Mouse (Mus musculus): ENCODE results near the gene Fos. TPM values are rescaled to one million over a fixed set of nuclear protein-coding genes. Genes with fewer than 3 reads are reported as not detected.

Gene Fos
- polyA plus RNA-seq, 1 experiment from 2014 or later: 2.0 TPM

DNA sequence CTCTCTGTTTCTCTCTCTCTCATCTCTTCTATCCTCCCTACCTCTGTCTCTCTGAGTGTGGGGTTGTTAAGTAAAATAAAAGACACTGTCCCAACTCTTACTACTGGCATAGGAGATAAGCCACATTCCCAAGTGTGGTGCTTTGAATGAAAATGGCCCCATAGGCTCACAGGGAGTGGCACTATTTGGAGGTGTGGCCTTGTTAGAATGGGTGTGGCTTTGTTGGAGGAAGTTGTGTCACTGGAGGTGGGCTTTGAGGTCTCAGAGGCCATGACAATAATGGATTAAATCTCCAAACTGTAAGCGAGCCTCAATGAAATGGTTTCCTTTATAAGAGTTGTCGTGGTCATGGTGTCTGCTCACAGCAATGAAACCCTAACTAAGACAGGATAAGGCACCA, 36.3 kb downstream of the Fos start:
- H3K4me2 ChIP-seq: no peak overlapping the region
- 97% methylated on average over 2 of the region's 2 CpGs for WGBS
- H3K27ac ChIP-seq: no peak overlapping the region
- H3K9ac ChIP-seq (replicated peaks): no peak overlapping the region
- H3K4me3 ChIP-seq (replicated peaks): no peak overlapping the region
- 0 out of 2 replicates have a peak, but pooled peaks cover 2% of the 10 kb centered on the region for H3K4me1 ChIP-seq (replicated peaks)
- no peak for ATAC-seq (ENCODE audit: insufficient number of reproducible peaks, insufficient read depth, low FRiP score, low TSS enrichment, low read depth)
- H3K27me3 ChIP-seq: no peaks in the 10 kb centered on the region
- H3K36me3 ChIP-seq: no peaks in the 10 kb centered on the region
- peaks cover under 1% of the 10 kb centered on the region; the same call in 1 of the 2 replicates for H3K9me3 ChIP-seq

DNA sequence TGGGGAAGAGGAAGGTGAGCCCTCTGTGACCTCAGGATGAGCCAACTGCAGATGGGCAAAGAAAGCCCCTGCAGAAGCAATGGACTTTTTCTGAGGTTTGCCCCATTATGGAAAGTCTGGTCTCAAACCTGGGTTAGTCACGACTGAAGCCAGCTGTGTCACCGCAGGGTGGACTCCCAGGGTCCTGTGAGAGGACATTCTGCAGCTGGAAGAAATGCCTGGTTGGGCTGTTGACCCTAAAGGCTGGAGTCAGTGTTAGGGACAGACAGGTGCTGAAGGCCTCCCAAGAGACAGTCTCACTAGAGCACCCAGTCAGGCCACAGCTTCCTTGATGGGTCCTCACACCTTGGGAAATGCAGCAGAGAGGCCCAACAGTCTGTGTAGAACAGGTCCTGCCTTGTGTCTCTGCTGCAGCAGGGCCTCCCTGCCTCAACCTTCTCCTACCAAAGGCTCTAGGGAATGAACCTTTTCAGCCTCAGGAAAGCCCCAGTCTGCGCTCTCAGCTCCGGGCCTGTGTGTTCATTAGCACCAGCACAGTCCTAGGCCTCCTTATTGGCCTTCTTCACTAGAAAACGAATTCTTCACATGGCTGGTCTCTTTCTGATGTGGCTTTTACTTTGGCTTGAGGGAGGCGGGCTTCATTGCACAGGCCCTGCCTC, 40.2 kb downstream of the Fos start:
- Histone ChIP-seq H3K9ac (replicated peaks) (no peak overlapping the region), H3K9me3 (no peaks in the 10 kb centered on the region), H3K4me3 (replicated peaks) (no peak overlapping the region), H3K4me2 (no peak overlapping the region; the same call in 1 of the 2 replicates), H3K36me3 (no peaks in the 10 kb centered on the region), H3K27ac (no peak overlapping the region), H3K27me3 (no peaks in the 10 kb centered on the region), H3K4me1 (replicated peaks) (0 out of 2 replicates have a peak, but pooled peaks cover 4% of the 10 kb centered on the region)
- no peak for ATAC-seq (ENCODE audit: insufficient number of reproducible peaks, insufficient read depth, low FRiP score, low TSS enrichment, low read depth)
- WGBS: 74% methylated on average over 6 of the region's 6 CpGs

GRCm38 (mm10) chr12:85514958-85515357, 41.3 kb downstream of the Fos start:
- H3K27ac ChIP-seq: no peak overlapping the region
- no peak for ATAC-seq (ENCODE audit: insufficient number of reproducible peaks, insufficient read depth, low FRiP score, low TSS enrichment, low read depth)
- 50% methylated on average over 5 of the region's 5 CpGs for WGBS
- H3K27me3 ChIP-seq: no peaks in the 10 kb centered on the region
- H3K4me3 ChIP-seq (replicated peaks): no peak overlapping the region
- H3K9ac ChIP-seq (replicated peaks): no peak overlapping the region
- H3K36me3 ChIP-seq: no peaks in the 10 kb centered on the region
- H3K4me2 ChIP-seq: no peak overlapping the region
- H3K9me3 ChIP-seq: no peaks in the 10 kb centered on the region
- H3K4me1 ChIP-seq (replicated peaks): 0 out of 2 replicates have a peak, but pooled peaks cover 4% of the 10 kb centered on the region

- Histone ChIP-seq H3K4me2 (no peak overlapping the region), H3K36me3 (no peaks in the 10 kb centered on the region), H3K4me3 (replicated peaks) (no peak overlapping the region), H3K9me3 (no peaks in the 10 kb centered on the region), H3K9ac (replicated peaks) (no peak overlapping the region), H3K27me3 (no peaks in the 10 kb centered on the region), H3K4me1 (replicated peaks) (0 out of 2 replicates have a peak, but pooled peaks cover 4% of the 10 kb centered on the region), H3K27ac (no peak overlapping the region)
- ATAC-seq (ENCODE audit: insufficient number of reproducible peaks, insufficient read depth, low FRiP score, low TSS enrichment, low read depth): no peak
- 78% methylated on average over 3 of the region's 3 CpGs for WGBS
Measured at GRCm38 (mm10) chr12:85515865-85516264, 42.2 kb downstream of the Fos start.

- Histone ChIP-seq H3K4me1 (replicated peaks) (0 out of 2 replicates have a peak, but pooled peaks cover 4% of the 10 kb centered on the region), H3K4me3 (replicated peaks) (no peak overlapping the region), H3K36me3 (no peaks in the 10 kb centered on the region), H3K4me2 (no peak overlapping the region), H3K9me3 (no peaks in the 10 kb centered on the region), H3K9ac (replicated peaks) (no peak overlapping the region), H3K27me3 (no peaks in the 10 kb centered on the region), H3K27ac (no peak overlapping the region)
- whole genome bisulfite sequencing: 89% methylated on average over 13 of the region's 13 CpGs
- no peak for ATAC-seq (ENCODE audit: insufficient number of reproducible peaks, insufficient read depth, low FRiP score, low TSS enrichment, low read depth)
Measured at GRCm38 (mm10) chr12:85517339-85517738, 43.6 kb downstream of the Fos start.

DNA sequence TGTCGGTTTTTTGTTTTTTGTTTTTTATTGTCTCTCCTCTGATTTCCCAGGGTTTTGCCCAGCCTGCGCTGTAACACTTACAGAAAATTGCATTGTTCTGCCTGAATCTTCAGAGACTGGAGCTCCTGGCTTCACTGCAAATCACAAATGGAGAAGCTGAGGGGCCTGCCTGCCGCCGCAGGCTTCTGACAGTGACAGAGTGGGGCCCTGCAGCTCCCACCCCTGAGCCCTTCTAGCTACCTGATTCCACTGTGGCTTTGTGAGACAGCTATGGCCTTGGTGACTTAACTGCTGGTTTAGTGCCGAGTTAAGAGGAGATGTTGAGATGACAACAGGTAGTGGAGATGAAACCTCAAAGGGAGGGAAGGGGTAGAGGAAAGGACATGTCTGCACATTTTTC, 44.3 kb downstream of the Fos start:
- H3K27me3 ChIP-seq: no peaks in the 10 kb centered on the region
- WGBS: 70% methylated on average over 5 of the region's 5 CpGs
- no peak for ATAC-seq (ENCODE audit: insufficient number of reproducible peaks, insufficient read depth, low FRiP score, low TSS enrichment, low read depth)
- no peak overlapping the region for H3K4me2 ChIP-seq
- no peak overlapping the region for H3K9ac ChIP-seq (replicated peaks)
- H3K36me3 ChIP-seq: no peaks in the 10 kb centered on the region
- 0 out of 2 replicates have a peak, but pooled peaks cover 4% of the 10 kb centered on the region for H3K4me1 ChIP-seq (replicated peaks)
- no peak overlapping the region for H3K4me3 ChIP-seq (replicated peaks)
- no peaks in the 10 kb centered on the region for H3K9me3 ChIP-seq
- H3K27ac ChIP-seq: no peak overlapping the region

DNA sequence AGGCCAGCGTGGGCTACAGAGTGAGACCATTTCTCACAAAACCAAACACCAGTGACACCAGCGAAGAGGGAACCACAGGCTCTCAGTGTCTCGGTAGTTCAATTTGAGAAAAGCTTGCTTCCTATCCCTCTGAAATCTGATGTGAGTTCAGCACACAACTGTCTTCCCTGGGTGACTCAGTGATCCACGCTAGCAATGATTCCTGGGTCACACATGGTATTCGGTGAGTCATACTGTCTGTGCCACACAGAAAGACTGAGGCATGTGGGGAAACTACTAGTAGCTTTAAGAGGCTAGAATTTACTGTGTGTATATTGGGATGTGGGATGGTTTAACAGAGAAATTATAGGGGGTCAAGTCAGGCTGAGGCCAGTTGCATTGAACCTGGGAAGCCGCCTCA, 45.9 kb downstream of the Fos start:
- H3K9ac ChIP-seq (replicated peaks): no peak overlapping the region
- no peaks in the 10 kb centered on the region for H3K27me3 ChIP-seq
- no peaks in the 10 kb centered on the region for H3K9me3 ChIP-seq
- H3K36me3 ChIP-seq: no peaks in the 10 kb centered on the region
- WGBS: 91% methylated on average over 6 of the region's 6 CpGs
- no peak overlapping the region for H3K4me3 ChIP-seq (replicated peaks)
- H3K4me2 ChIP-seq: no peak overlapping the region
- no peak for ATAC-seq (ENCODE audit: insufficient number of reproducible peaks, insufficient read depth, low FRiP score, low TSS enrichment, low read depth)
- peaks cover 16% of the 10 kb centered on the region for H3K4me1 ChIP-seq (replicated peaks)
- H3K27ac ChIP-seq: no peak overlapping the region

DNA sequence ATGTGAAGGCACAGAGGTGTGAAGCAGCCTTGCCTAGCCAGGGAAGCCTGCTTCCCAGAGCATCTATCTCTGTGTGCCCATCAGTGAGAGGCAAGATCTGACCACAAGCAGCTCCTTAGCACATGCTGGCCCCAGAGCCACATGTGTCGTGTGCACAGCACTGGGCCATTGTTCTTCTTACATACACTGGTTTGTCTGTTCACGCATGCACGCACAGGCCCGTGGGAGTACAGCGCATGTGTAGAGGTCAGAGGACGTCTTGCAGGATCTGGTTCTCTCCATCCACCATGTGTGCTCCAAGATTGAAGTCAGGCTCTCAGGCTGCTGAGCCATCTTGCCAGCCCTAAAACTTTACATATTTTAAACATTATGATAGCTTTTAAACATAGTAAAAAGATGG, 47.4 kb downstream of the Fos start:
- H3K4me2 ChIP-seq: no peak overlapping the region
- H3K9me3 ChIP-seq: no peaks in the 10 kb centered on the region
- H3K4me3 ChIP-seq (replicated peaks): no peak overlapping the region
- H3K27me3 ChIP-seq: no peaks in the 10 kb centered on the region
- H3K36me3 ChIP-seq: no peaks in the 10 kb centered on the region
- H3K4me1 ChIP-seq (replicated peaks): peaks cover 16% of the 10 kb centered on the region
- 87% methylated on average over 6 of the region's 6 CpGs for WGBS
- no peak overlapping the region for H3K9ac ChIP-seq (replicated peaks)
- H3K27ac ChIP-seq: no peak overlapping the region
- ATAC-seq (ENCODE audit: insufficient number of reproducible peaks, insufficient read depth, low FRiP score, low TSS enrichment, low read depth): no peak

DNA sequence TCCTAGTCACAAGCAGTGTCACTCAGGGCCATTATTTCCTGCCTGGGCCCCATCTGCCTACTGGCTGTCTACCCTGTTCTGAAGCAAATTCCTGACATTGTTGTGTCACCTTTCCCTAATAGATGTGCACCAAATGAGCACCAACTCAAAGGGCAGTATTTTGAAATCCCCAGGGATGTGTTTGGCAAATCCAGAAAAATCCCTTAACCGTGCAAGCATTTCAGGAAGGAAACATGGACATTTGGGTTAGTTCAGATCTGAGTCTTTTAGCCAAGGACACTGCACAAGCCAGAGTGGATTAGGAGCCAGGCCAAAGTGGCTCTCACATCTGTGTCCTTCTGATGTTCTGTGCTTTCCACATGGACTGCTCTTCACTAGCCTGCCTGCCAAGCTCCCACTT, 48.0 kb downstream of the Fos start:
- Histone ChIP-seq H3K27me3 (no peaks in the 10 kb centered on the region), H3K36me3 (no peaks in the 10 kb centered on the region), H3K27ac (no peak overlapping the region), H3K4me1 (replicated peaks) (peaks cover 16% of the 10 kb centered on the region), H3K9me3 (no peaks in the 10 kb centered on the region), H3K4me2 (no peak overlapping the region), H3K9ac (replicated peaks) (no peak overlapping the region), H3K4me3 (replicated peaks) (no peak overlapping the region)
- ATAC-seq (ENCODE audit: insufficient number of reproducible peaks, insufficient read depth, low FRiP score, low TSS enrichment, low read depth): no peak
- 47% methylated on average over 1 of the region's 1 CpGs for WGBS

GRCm38 (mm10) chr12:85522631-85523388, 49.1 kb downstream of the Fos start:
- Histone ChIP-seq H3K4me3 (replicated peaks) (no peak overlapping the region), H3K27me3 (no peaks in the 10 kb centered on the region), H3K36me3 (no peaks in the 10 kb centered on the region), H3K4me2 (no peak overlapping the region), H3K9me3 (no peaks in the 10 kb centered on the region), H3K27ac (no peak overlapping the region), H3K4me1 (replicated peaks) (peaks cover 18% of the 10 kb centered on the region), H3K9ac (replicated peaks) (no peak overlapping the region)
- WGBS: 68% methylated on average over 7 of the region's 7 CpGs
- ATAC-seq (ENCODE audit: insufficient number of reproducible peaks, insufficient read depth, low FRiP score, low TSS enrichment, low read depth): no peak

GRCm38 (mm10) chr12:85523421-85524192, 49.9 kb downstream of the Fos start:
- Histone ChIP-seq H3K4me2 (no peak overlapping the region), H3K4me3 (replicated peaks) (no peak overlapping the region), H3K27ac (no peak overlapping the region), H3K9me3 (no peaks in the 10 kb centered on the region), H3K27me3 (no peaks in the 10 kb centered on the region), H3K4me1 (replicated peaks) (peaks cover 18% of the 10 kb centered on the region), H3K9ac (replicated peaks) (no peak overlapping the region), H3K36me3 (no peaks in the 10 kb centered on the region)
- ATAC-seq (ENCODE audit: insufficient number of reproducible peaks, insufficient read depth, low FRiP score, low TSS enrichment, low read depth): no peak
- WGBS: 57% methylated on average over 14 of the region's 14 CpGs
